Mouse (Mus musculus) left cerebral cortex, adult 8-10 months (tissue): ENCODE results near the gene AI597479. TPM values are rescaled to one million over a fixed set of nuclear protein-coding genes. Genes with fewer than 3 reads are reported as not detected.
A peak's percentile ranks its signal among the peaks of the same experiment; 100 is the strongest.

Experiments
- DNase-seq, 2 experiments: peaks; one replicate each; pipeline ENCODE4 v3.0.0; 2022; ENCODE audit warnings: low spot score in 2 of 2
- total RNA-seq, 4 experiments: library from RNA; stranded (reverse); gene quantifications; 2 replicates each; pipeline ENCODE4 v1.2.4; 2022

AI597479 gene
- total RNA-seq: 10 to 100 TPM; 23.4 to 28.0 (median 25.3) TPM

DNA sequence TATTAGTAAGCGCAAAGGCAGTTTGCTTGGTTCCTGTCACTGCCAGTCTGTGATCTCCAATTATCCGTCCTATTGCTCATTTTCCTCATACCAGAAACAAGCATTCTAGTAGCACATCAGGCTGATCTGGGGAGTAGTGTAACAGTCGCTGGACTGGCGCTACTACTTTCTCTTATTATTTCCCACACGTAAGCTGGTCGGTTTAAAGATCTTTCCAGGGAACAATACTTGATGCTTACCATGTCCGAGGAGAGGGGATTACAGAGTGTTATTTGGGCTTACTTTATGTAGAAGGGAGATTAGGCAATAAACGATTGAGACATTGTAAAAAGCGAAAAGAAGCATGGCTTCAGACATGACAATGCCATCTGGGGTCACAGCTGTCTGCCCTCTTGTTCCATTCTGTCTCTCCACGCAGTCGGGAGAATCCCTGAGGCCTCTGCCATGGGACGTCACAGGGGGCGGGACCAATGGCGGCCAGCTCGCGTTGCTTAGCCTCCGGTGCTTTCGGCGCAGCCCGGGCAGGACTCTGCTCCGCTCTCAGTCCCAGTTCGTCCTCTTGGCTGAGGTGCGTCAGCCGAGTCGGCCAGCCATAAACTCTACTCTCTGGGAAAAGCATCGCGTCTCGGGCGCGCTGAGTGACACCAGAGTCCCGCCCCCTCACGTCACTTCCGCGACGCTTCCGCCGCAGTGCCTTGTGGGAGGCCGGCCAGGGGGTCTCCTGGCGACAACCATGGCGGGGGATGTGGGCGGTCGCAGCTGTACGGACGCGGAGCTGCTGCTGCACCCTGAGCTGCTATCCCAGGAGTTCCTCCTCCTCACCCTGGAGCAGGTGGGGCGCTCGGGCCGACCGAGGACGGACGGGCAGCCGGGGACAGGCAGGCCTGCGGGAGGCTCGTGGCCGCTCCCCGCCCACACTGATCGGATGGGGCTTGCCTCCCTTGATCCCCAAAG is at the start of gene AI597479, which contains the start of gene Tgfbrap1:
Gene AI597479, plus strand, starts transcription at position 680 of the 954 bp plus-strand sequence.
Gene Tgfbrap1, minus strand, starts transcription at position 607 of the 954 bp plus-strand sequence.
- DNase-seq: peak; percentile 89 to 92

DNA sequence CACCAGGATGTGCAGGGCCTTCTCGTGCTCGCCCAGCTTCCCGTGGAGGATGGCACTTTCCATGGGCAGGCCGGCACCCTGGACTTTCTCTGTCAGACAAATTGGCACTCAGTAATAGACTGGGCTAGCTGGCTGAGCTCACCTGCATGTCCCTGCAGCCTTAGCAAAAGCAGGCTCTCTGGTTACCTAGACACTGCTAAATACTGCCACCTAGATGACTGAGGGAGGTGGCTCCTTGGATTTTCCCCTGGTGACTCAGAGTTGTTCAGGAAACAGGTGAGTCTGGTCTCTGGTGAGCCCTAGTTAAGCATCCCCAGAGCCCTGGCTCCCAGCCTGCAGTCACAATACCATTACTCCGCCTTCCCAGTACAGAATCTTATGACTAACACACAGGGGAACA is 46.6 kb upstream of the AI597479 start:
- DNase-seq: no peak

DNA sequence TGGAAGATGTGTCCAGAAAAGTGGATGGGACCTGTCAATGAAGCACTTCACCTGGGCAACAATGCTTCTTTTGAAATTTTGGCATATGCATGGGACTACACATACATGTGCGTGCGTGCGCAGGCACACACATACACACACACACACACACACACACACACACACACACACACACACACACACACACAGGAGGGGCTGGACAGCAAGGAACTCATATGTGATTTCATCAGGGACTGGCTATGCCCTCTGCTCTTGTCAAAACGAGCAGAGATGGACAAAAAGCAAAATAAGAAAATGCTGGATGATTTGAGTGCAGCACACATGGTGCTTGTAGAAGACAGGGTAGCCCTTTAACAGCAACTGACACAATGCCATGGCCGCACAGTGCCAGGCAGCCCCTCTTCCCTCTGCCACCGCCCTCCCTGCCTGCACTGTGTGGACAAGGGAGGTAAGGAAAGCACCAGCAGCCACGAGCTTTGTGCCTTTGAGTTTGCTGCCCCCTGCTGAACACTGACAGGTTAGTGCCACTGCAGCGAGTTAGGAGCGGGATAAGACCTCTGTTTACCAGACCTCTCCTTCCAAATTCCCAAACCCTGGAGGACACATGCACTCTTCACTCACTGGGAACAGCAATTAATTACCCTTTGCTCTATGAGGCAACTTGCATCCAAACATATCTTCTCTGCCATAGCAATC is 32.7 kb upstream of the AI597479 start:
- DNase-seq: peak; percentile 46

DNA sequence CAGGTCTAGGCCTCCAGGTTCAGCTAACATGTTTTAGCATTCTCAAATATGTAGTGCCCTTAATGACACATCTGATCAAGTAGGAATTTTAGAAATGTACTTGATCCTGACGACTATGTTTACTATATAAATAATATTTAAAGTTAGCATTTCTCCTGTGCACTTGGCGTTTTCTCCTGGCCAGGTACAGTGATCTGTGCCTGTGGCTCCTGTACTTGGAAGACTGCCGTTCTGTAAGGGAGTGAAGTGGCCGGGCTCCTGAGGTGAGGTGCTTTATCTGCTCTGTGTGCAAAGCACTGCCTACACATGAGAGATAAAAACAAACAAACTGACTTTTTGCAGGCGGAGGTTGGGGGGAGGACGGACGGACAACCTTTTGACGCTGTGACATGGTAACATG is 31.9 kb upstream of the AI597479 start:
- no peak for DNase-seq

DNA sequence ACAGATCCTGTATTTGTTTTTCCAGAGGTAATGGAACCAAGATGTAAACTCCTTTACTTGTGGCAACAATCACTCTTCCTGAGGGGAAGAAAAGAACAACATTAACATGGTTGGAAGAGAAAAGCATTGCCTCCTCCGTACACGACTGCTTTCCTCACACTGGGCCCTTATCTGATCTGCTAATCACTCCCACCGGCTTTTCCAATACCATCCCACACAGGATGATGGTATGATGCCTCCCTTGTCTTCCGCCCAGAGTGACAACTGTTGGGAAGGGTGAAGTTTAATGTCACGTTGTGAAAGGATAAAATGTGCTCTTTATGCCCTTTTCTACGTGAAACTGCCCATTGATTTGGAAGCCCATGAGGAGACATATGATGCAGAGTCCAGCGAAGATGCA is 31.0 kb upstream of the AI597479 start:
- no peak for DNase-seq

DNA sequence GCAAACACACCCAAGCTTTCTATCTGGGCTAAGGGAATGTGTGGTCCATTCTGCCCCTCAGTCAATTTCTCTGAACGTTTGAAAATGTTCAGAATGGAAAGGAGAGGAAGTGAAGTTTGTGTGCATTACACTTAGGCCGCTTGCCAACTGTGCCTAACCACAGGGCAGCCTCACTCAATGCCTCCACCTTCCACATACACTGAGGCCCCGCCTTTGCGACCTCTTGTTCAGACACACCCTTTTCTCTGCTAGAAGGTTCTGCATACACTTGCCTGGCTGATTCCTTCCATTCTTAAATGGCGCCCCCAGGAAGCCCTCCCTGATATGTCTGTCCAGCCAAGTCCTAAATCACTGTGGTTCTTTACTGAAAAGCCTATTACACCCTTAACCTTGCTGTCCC is 27.8 kb upstream of the AI597479 start:
- no peak for DNase-seq

DNA sequence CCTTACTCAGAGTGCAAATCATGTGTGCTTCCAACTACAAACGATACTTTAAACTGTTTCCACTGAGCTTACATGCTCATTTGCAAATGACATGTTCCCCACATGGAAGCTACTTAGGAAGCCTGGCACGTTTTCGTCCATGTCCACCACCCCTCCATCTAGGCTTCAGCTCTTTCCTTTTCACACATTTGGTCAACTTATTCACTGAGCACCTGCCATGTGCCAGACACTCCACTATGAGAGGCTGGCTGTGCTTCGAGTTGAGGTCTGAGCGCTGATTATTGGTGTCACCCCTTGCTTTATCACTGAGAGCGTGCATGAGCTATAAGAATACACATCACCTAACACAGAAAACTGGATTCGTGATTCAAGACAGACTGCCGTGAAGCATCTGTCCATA is 26.5 kb upstream of the AI597479 start:
- DNase-seq: no peak

DNA sequence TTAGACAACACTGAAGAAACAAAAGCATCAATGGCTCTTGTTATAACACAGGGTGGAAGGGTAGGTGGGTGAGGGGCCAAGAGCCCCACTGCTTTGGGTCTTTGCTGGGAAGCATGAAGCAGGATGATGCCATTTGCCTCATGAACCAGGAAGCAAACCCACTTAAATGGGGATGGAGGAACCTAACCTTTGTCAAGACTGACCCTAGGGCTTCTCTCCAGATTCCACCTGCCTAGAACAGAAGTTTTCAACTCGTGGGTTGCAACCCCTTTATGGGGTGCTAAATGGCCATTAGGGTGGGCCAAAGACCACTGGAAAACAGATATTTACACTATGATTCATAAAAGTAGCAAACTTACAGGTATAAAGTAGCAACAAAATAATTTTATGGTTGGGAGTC is 25.9 kb upstream of the AI597479 start:
- DNase-seq: no peak

DNA sequence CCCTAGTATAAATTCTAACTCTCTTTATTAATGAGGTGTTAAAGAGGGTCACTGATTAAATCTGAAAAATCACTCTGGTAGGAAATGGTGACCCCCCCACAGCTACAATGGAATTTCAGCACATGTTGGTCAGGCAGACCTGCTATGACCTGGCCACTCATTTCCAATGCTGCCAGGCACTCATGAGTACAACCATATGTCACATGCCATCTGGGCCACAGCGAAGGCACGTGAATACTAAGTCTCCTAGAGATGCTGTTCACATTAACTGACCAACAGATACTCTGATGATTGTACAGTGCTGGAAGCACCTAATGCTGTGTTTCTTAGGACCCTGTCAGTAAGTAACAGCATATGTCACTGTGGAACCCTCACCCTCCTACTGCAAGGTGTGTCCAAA is 23.7 kb upstream of the AI597479 start:
- DNase-seq: no peak

DNA sequence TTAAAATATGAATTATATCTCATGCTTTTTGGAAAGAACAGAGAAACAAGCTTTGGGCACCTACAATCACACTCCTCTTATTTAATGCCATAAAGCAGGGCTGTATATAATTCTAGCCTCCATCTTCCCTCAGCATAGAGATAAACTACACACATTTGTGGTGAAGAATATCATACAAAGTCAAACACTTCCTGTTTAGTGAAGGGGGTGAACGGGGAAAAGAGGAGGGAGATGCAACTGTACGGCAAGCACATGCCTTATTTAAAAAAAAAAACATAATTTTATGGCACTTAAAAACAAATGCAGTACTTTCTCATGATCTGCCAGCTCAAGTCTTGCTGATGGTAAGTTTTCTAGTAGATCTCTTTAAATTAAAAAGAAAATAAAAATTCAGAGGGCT is 20.4 kb upstream of the AI597479 start:
- no peak for DNase-seq

DNA sequence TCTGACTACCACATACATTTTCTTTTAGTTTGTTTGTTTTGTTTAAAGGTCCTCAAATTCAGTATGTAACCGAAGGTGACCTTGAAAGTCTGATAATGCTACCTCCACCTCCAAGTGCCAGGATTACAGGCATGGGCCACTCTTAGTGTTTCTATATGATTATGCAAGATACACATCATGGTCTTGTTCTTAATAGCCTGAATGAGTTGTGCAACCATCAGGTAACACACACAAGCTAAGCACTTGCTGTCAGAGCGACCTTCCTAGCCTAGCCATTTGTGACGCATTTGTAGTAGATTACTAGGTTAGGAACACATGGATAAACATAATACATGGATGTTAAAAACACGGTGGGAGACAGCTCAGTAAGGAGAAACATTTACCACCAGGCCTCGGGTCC is 15.6 kb upstream of the AI597479 start:
- DNase-seq: no peak

DNA sequence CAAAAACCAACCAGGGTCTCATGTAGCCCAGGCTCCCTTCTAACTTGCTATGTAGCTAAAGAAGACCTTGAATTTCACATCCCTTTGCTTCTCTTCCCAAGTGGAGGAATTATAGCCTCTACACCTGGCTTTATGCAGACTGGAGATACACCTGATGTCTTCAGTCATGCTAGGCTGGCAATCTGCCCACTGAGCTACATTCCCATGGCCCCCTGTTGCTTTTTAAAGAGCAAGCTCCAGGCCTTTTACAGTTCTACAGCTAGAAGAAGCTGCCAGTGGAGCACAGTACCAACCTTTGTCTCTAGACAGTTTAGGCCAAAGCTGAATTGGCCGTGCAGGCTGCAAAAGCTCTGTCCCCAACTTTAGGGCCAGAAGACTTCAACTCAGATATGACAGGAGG is 8.1 kb upstream of the AI597479 start:
- DNase-seq: no peak

DNA sequence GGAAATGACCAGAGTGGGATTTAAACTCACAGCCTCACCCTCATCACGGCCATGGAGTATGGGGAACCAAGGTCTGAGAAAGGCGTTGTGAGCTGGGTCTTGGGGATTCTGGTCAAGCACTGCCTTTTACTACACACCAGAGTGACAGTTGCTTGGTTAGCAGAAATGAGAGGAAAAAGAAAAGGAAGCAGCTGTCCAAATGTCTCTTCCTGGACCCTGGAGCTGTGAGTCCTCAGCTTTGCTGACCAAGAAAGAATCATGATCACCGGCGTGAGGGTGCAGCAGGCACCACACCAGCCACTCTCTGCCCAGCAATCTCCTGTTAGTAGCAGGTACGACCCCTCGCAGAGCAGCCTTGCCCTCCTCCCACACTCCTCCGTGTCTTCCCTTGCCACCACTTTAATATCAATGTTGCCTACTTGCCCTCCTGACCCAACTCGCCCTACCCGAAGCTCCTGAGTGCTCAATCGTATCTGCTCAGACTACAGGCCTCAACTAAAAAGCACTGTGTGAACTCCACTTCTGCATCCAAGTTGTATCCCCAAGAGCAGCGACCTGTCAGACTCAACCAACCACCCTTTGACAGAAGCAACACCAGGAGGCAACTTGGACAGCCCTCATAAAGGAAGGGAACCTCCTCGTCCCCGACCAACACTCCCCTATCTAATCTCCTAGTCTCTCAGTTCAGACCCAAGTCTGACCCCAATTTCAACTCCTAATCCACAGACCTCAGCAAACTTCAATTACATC is 7.0 kb upstream of the AI597479 start:
- DNase-seq: no peak

DNA sequence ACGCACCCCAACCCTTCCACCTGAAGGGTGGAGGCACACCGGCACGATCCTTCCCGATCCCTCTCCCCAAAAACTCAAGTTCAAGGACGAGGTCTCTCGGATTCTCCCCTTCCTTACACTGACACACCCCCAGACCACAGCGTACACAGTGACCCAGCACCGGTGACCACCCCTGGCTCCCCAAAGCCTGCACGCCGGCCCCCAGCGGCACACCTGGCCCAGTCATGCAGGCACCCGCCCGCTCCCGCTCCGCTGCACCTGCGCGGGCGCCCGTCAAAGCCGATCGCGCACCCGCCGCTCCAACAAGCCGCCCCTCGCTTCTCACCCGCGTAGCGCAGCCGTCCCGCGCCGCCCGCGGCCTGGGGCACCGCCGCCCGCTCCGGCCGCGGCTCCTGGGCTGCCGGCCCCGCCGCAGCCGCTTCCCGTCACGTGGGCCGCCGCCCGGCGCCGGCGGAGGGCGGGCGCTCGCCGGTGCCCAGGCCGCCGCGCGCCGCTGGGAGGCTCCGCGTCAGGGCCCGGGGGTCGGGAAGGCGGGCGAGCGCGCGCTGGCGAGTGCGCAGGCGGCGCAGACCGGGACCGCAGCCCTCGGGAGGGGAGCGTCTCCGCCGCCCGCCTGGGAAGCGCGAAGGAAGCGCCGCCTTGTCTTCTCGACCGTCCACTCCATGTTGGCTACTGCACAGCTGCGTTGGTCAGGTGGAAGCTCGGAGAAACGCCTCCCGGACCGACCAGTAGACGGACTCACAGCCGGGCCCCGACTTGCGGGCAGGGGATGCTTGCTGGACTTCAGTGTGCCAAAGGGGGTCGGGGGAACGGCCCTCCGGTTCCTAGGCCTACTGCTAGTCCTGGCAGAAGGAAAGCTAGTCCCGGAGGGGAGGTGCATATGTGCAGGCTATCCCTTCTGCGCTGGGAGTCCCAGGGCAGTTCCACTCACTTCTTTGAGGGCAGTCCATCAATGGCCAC is 6.2 kb upstream of the AI597479 start:
- peak; percentile 69 to 70 for DNase-seq

DNA sequence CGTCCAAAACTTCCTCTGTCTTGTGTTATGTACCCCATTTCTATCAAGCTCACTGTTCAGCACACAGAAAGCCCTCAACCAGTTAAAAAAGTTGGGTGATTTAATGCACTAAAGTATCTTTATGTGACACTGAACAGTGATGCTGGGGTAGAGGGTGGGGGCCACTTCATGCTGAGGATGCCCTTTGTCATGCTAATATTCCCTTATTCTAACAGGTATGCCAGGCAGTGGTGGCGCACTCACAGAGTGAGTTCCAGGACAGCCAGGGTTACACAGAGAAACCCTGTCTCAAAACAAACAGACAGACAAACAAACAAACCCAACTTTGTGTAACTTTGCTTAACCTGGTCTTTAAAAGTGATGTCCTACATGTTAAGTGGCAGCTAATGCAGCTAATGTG is 4.3 kb upstream of the AI597479 start:
- no peak for DNase-seq

DNA sequence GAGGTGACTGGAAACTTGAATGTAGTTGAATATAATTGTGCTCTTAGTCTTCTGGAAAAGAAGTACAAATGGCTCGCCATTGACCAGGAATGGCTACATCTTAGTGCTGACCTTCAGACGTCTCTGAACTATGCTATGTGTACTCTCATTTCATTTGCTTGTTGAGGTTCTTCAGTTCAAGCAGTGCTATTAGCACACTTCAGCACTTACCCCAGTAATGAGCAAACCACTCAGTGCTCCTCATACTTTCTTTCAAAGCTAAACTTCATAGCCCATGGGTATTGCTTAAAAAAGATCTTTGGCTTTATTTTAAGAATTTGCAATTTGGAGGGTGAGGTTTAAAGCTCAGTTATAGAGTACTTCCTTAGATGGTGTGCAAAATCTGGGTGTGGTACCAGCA is 10.2 kb downstream of the AI597479 start:
- DNase-seq: no peak

DNA sequence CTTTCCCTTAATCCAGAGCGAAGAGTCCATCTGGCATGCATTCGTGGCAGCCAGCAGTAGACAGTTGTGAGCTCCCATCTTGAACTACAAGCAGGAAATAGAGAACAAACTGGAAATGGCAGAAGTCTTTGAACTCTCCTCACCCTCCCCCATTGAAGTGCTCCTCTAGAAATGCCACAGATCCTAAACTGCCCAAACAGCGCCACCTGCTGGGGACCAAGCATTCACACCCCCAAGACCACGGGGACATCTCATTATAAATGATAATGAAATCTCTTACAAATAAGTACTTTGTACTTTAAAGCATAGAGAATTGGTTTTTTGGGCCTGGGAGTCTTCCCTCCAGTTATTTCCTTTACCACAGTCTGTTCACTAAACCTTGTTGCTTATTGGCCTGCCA is 12.0 kb downstream of the AI597479 start:
- no peak for DNase-seq

DNA sequence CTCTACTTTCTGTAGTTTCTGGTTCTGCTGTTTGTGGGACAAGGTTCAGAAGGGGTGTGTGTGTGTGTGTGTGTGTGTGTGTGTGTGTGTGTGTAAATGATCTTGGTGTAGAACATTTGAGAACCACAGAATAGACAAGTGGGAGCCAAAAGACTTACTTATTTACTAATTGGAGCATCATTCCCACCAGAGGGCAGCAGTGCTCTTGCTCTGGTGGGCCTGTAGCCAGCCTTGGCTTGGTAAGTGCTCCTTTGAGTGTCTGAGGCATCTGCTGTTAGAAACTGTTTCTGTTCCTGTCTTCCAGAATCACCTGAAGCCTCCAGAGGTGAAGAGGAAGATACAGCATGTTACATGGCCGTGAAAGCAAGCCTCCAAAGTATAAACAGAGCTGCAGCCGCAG is 14.4 kb downstream of the AI597479 start:
- DNase-seq: peak in 1 of 2 experiments; percentile 45

DNA sequence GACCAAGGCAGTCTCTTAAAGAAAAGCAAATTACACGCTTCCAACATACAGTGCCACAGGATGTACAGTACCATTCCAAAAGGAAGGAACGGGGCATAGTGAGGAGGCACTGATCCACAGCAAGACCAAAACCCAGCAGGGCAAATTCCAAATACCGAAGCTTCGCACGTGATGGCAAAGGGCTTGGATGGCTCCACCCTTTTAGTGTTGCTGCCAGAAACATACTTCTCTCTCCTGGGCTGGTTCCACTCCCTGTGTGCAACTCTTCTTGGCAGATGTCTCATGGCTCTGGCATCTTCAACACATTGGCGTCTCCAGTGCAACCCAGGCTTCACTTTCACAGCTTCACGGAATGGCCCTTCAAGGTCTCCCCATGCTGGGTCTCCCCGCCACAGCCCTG is 18.9 kb downstream of the AI597479 start:
- DNase-seq: no peak

DNA sequence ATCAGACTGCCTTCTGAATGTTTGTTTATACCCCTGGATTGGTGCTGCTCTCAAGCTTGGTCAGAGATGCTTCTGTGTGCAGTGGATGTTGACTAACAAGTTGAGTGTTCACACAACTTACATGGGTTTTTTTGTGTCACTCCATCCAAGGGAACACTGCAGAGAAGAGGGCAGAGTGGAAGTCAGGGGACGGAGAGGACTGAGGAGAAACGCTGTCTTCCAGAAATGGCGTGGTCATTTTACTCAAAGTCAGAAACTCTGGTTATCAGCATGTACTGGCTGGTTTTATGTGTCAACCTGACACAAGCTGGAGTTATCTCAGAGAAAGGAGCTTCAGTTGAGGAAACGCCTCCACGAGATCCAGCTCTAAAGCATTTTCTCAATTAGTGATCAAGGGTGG is 22.4 kb downstream of the AI597479 start:
- no peak for DNase-seq

DNA sequence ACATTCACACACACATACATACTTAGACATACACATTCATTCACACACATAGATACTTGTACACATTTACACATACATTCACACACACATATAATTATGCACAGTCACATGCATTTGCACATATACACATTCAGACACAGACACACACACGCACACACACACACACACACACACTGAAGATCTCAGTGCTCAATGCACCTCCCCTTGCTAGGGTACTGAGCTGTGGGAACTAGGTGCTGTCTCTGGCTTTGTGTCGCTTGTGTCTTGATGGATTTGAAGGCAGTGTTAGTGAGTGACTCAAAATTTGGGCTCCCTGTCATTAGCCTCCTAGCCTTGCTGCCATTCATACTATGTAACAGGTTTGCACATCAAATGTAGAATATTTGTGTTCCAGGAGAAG is 24.1 kb downstream of the AI597479 start:
- no peak for DNase-seq
